Mouse (Mus musculus) stomach, embryonic 15.5 days (tissue): Measurements from ENCODE around the gene Epha3. TPM values are rescaled to one million over a fixed set of nuclear protein-coding genes. Genes with fewer than 3 reads are reported as not detected.

Experiments
- ATAC-seq: fragments of 200-750 bp; cut with Nextera tagmentation; 2 replicates; pipeline ENCODE4 v1.8.0; 2017; ENCODE audit warnings: low read depth, moderate number of reproducible peaks, moderate TSS enrichment; ENCODE audit not compliant: insufficient read depth, low FRiP score
- H3K27ac ChIP-seq: fragments of 300-500 bp; sonication (generic); 2 replicates; pipeline ENCODE4 v1.5.1; 2015; ENCODE audit warnings: mild to moderate bottlenecking, inconsistent platforms
- H3K27me3 ChIP-seq: fragments of 300-500 bp; sonication (generic); replicated peaks from 2 replicates; pipeline ENCODE4 v1.6.1; 2015; ENCODE audit warnings: inconsistent platforms
- H3K36me3 ChIP-seq: fragments of 300-500 bp; sonication (generic); 2 replicates; pipeline ENCODE4 v1.6.1; 2015; ENCODE audit warnings: inconsistent platforms
- H3K4me1 ChIP-seq: fragments of 300-500 bp; sonication (generic); 2 replicates; pipeline ENCODE4 v1.6.1; 2015; ENCODE audit warnings: inconsistent platforms
- H3K4me2 ChIP-seq: fragments of 300-500 bp; sonication (generic); 2 replicates; pipeline ENCODE4 v1.6.1; 2015; ENCODE audit warnings: mild to moderate bottlenecking, inconsistent platforms
- H3K4me3 ChIP-seq: fragments of 300-500 bp; sonication (generic); replicated peaks from 2 replicates; pipeline ENCODE4 v1.5.1; 2015; ENCODE audit warnings: inconsistent platforms
- H3K9ac ChIP-seq: fragments of 300-500 bp; sonication (generic); 2 replicates; pipeline ENCODE4 v1.6.1; 2015; ENCODE audit warnings: inconsistent platforms
- H3K9me3 ChIP-seq: fragments of 300-500 bp; sonication (generic); 2 replicates; pipeline ENCODE4 v1.6.1; 2016; ENCODE audit warnings: inconsistent platforms
- WGBS: fragments of 180-500 bp; shearing (Covaris S2); methylation state at CpG from one replicate; pipeline ENCODE4 v1.1.7; 2015; 5-methylcytosine and 5-hydroxymethylcytosine counted together
- polyA plus RNA-seq: library from polyadenylated mRNA; unstranded; fragments of >200 nt; fragmentation: Nextera tagmentation; extraction: Ambion mirVana; gene quantifications from 2 replicates; pipeline ENCODE4 v1.2.1, GENCODE M21; 2015

Epha3 gene
- 14.8 and 16.7 TPM in 2 replicates for polyA plus RNA-seq

DNA sequence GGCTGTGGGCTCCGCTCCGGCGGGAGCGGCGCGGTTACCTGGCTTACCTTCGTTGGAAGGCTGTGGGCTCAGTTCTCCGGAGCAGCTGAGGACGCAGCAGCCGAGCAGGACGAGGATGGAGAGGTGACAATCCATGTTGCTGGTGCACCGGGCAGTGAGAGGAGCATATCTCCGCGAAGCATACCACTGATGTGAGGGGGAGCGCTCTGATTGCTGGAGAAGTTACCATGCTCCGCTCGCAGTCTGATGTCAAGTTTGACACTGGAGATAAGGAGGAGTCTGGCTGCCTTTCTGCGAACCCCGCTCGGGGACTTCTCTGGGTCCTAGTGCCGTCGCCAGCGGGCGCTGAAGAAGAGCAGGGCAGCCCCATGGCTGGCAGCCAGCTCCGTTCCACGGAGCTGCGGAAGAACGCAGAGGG lies at the start of gene Epha3:
Epha3 (minus strand) TSS at position 263 of the 418 bp plus-strand sequence.
- H3K9ac ChIP-seq, result peak within 1 kb of the TSS; percentile 32; the same call in 1 of the 2 replicates

DNA sequence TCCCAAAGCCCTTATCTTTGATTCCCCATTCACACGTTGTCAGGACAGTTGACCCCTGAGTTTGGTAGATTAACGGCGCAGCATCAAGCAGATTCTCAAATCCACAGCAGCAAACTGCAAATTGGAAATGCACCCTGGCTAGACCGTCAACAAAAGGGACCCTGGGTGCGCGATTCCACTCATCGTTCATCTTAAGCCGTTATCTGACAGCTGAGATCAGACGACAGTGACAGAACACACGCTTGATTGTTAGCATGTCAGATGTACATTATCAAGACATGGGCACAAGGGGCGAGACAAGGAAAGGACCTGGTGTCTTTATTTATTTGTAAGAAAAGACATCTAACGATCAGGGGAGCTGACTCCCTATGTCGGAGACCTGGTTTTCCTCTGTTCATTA lies 39.5 kb upstream of the Epha3 start:
- Histone ChIP-seq H3K4me3 (no peak overlapping the region), H3K4me2 (0 out of 2 replicates have a peak overlapping the region, but pooled peaks have one; percentile 14), H3K9ac (no peak overlapping the region), H3K9me3 (no peaks in the 10 kb centered on the region), H3K36me3 (no peaks in the 10 kb centered on the region), H3K27me3 (no peaks in the 10 kb centered on the region), H3K4me1 (no peaks in the 10 kb centered on the region), H3K27ac (no peak overlapping the region)
- 28% methylated on average over 13 of the region's 13 CpGs for WGBS
- no peak for ATAC-seq

More for the DNA sequence above, at the start of gene Epha3:
- Histone ChIP-seq H3K36me3 (no peaks in the 10 kb centered on the region), H3K4me3 (peak within 1 kb of the TSS; percentile 64), H3K27ac (no peak within 1 kb of the TSS), H3K9me3 (no peaks in the 10 kb centered on the region), H3K4me1 (0 out of 2 replicates have a peak, but pooled peaks cover 4% of the 10 kb centered on the region), H3K4me2 (peak within 1 kb of the TSS; percentile 91), H3K27me3 (no peaks in the 10 kb centered on the region)
- ATAC-seq, result peak; percentile 72
- WGBS, result under 1% methylated on average over 28 of the region's 28 CpGs

DNA sequence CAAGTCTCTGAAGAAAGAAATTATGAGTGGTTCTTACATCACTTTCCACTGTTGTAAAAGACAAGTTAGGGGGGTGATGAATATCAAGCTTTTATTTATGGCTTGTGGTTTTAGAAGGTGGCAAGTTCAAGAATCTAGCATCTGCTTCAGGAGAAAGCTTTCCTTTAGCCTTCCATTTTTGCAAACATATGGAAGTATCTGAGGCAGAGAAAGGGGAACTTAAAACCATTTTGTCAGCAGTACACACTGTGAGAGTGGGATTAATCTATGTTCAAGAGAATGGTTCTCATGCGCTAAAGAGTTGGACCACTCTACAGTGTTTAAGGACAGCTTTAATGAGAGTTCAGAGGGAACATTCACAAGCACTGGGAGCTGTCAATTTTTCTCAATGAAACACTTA lies 17.2 kb upstream of the Epha3 start:
- Histone ChIP-seq H3K9me3 (no peaks in the 10 kb centered on the region), H3K27ac (no peak overlapping the region), H3K27me3 (no peaks in the 10 kb centered on the region), H3K9ac (no peak overlapping the region), H3K4me1 (no peaks in the 10 kb centered on the region), H3K36me3 (no peaks in the 10 kb centered on the region), H3K4me3 (no peak overlapping the region), H3K4me2 (no peak overlapping the region)
- WGBS, result 86% methylated on average over 1 of the region's 1 CpGs
- no peak for ATAC-seq

DNA sequence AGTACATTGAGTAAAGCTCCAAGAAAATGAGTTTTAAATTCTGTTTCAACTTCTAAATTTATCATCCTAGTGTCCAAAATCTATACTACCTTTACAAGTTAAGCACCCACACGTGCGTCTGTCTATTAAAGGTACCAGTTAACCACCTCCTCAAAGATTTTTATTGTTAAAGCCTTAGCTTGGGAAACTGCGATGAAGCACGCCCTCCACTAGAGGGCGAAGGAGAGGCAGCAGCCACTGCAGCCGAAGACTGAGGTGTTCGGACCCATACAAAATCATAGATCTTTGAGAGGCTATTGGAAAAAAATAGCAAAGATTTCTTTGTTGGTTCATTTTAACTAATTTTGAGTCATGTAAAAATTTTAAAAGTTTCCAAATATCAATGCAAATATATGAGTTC lies 8.3 kb upstream of the Epha3 start:
- Histone ChIP-seq H3K4me3 (no peak overlapping the region), H3K36me3 (no peaks in the 10 kb centered on the region), H3K9ac (no peak overlapping the region), H3K27ac (no peak overlapping the region), H3K9me3 (no peaks in the 10 kb centered on the region), H3K4me2 (no peak overlapping the region), H3K4me1 (no peaks in the 10 kb centered on the region), H3K27me3 (no peaks in the 10 kb centered on the region)
- ATAC-seq, result no peak
- WGBS, result 12% methylated on average over 7 of the region's 7 CpGs

DNA sequence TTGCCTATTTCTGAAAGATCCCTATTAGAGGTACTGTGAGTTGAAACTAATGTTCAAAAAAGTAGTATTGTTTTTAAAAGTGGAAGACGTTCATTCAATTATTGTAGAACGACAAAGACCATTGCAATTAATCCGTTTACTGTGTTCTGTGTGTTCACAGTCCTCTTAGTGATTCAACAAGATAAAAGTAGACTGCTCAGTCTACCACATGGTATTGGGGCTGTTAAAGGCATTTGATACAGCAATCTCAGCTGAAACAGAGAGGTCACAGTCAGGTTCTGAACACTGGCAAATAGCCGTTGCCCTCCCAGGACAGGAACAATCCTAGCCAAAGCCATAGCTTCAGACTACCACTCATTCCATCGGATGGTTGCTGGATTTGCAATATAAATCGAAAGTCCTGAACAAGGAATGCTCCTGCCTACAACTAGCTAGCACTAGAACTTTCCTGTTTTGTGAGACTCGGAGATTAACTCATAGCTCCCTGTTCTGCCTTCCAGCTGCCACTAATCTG lies 545 bp upstream of the Epha3 start:
- no peak overlapping the region; the same call in 1 of the 2 replicates for H3K9ac ChIP-seq
- 0 out of 2 replicates have a peak, but pooled peaks cover 4% of the 10 kb centered on the region for H3K4me1 ChIP-seq
- WGBS, result 36% methylated on average over 7 of the region's 7 CpGs
- peak overlapping the region; percentile 64 for H3K4me3 ChIP-seq
- H3K27me3 ChIP-seq, result no peaks in the 10 kb centered on the region
- no peak overlapping the region for H3K27ac ChIP-seq
- peak overlapping the region; percentile 91 for H3K4me2 ChIP-seq
- no peaks in the 10 kb centered on the region for H3K9me3 ChIP-seq
- no peaks in the 10 kb centered on the region for H3K36me3 ChIP-seq
- no peak for ATAC-seq

DNA sequence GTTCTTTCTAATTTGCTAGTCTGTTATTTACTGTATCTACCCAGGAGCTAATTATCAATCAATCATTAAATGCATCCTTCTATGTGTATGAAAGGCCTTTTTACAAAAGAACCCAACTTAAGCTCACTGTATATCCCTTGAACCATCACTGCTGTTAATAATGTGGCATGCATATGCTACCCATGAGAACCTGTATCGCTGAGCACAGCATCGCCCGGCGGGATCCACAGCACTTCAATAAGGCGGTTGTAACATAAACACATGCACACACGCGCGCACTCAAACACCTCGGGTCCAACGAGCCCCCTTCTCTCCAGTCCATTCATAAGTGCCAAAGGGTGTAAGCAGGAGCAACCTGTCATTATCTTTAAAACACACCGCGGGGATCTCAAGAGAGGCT lies 794 bp downstream of the Epha3 start:
- Histone ChIP-seq H3K4me1 (0 out of 2 replicates have a peak, but pooled peaks cover 4% of the 10 kb centered on the region), H3K9me3 (no peaks in the 10 kb centered on the region), H3K27me3 (no peaks in the 10 kb centered on the region), H3K27ac (no peak overlapping the region), H3K4me3 (peak overlapping the region; percentile 64), H3K36me3 (no peaks in the 10 kb centered on the region), H3K9ac (no peak overlapping the region), H3K4me2 (peak overlapping the region; percentile 91)
- ATAC-seq, result no peak
- 4% methylated on average over 12 of the region's 12 CpGs for WGBS

DNA sequence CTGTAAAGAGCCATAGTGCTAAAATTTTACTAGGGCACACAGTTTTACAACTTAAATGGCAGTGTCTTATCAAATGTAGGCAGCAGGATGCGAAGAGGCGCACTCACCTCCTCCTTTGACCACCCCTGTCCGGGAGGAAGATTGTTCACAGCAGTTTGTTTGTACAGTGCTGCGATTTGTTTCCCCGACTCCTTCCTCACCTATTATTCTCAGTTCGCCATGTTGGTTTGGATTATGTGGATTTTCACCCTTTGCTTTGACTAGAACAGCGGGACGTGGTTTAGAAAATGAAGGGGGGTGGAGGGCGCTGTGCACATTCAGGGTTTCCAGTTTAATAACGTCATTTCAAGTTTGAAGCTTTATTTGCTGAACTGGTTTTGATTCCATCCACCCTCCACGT lies 6.4 kb downstream of the Epha3 start:
- H3K27me3 ChIP-seq, result no peaks in the 10 kb centered on the region
- H3K9me3 ChIP-seq, result no peaks in the 10 kb centered on the region
- no peaks in the 10 kb centered on the region for H3K36me3 ChIP-seq
- 5% methylated on average over 11 of the region's 11 CpGs for WGBS
- peak overlapping the region; percentile 38; the same call in 1 of the 2 replicates for H3K9ac ChIP-seq
- H3K4me1 ChIP-seq, result no peaks in the 10 kb centered on the region
- peak; percentile 7; the same call in 1 of the 2 replicates for ATAC-seq
- H3K27ac ChIP-seq, result peak overlapping the region; percentile 38
- H3K4me3 ChIP-seq, result peak overlapping the region; percentile 58
- peak overlapping the region; percentile 84 for H3K4me2 ChIP-seq

DNA sequence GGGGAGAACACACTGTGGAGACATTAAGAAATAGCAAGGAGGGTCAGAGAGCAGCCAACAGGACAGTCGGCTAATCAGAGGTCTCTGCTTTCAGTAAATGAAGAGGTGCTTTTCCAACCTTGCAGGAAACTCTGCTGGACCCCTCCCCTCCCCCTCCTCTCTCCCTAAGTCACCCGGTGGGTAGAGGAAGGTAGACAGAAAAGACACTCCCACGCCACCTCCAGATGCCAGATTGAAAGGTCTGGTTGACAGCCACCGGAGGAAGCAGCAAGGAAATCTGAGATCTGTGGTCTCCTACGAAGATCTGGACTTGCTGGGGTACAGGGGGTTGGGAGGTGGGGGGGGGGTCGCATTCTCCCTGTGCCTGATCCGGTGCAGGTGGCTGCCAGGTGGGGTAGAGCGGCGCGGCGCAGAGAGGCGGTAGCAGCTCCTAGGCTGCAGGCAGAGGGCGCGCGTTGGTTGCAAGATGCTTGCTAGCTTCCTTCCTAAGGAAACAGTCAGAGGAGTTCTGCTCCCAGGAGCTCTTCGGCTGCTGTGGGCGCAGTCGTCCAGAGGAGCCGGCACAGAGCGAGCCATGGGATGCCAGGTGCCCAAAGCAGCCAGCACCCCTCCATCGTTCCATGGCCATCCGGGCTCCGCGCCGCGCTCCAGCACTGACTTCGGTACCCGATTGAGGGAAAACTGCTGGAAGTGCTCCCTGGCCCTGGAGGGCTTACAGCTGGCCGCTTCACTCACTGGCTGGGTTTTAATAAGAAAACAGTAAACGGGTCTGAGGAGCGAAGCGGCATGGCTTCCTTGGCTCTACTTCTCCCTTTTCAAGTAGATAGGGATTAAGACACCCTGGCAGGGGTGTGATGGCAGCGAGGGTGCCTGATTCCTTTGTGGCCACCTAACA lies 7.1 kb downstream of the Epha3 start:
- peak overlapping the region; percentile 84 for H3K4me2 ChIP-seq
- H3K9ac ChIP-seq, result peak overlapping the region; percentile 38; the same call in 1 of the 2 replicates
- ATAC-seq, result peak; percentile 87
- H3K9me3 ChIP-seq, result no peaks in the 10 kb centered on the region
- no peaks in the 10 kb centered on the region for H3K4me1 ChIP-seq
- H3K27me3 ChIP-seq, result no peaks in the 10 kb centered on the region
- H3K27ac ChIP-seq, result peak overlapping the region; percentile 38
- H3K36me3 ChIP-seq, result no peaks in the 10 kb centered on the region
- peak overlapping the region; percentile 58 for H3K4me3 ChIP-seq
- 4% methylated on average over 33 of the region's 33 CpGs for WGBS

DNA sequence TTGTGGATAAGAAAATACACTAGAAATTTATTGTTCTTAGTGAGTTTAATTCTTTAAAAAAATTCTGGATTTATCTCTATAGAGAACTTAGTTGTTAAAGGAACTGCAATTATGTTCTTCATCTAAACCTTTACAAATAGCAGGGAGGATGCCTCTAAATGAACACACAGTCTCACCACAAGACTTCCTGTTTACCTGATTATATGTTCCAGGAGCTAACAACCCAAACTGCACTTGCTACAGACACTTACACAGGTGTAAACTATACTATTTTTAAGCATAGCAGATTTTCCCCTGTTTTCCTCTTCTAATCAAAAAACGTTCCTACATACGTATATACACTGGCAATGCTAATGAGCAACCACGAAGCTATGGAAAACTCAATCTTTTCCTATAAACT lies 13.7 kb downstream of the Epha3 start:
- Histone ChIP-seq H3K4me1 (no peaks in the 10 kb centered on the region), H3K4me2 (no peak overlapping the region), H3K36me3 (no peaks in the 10 kb centered on the region), H3K9me3 (no peaks in the 10 kb centered on the region), H3K27ac (no peak overlapping the region), H3K9ac (no peak overlapping the region), H3K4me3 (no peak overlapping the region), H3K27me3 (no peaks in the 10 kb centered on the region)
- WGBS, result 83% methylated on average over 3 of the region's 3 CpGs
- no peak for ATAC-seq

DNA sequence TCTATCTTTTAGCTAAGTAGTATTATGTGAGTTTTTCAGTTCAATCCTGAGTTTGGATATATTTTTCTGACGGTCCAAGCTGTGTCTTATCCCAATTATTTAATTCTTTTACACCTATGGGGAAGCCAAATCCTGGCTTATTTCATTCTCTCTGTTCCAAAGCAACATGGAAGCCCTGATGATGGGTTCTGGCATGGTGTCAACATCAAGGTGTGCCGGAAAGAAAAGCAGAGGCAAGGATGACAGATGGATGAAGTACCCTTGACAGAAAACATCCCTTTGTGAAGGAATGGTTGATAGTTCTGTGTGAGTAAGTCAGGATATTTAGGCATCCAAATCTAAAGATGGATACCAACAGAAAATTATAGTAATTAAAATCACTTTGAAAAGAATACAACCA lies 21.1 kb downstream of the Epha3 start:
- ATAC-seq, result no peak
- Histone ChIP-seq H3K36me3 (no peaks in the 10 kb centered on the region), H3K9me3 (no peaks in the 10 kb centered on the region), H3K27ac (no peak overlapping the region), H3K4me2 (no peak overlapping the region), H3K9ac (no peak overlapping the region), H3K4me1 (no peaks in the 10 kb centered on the region), H3K27me3 (no peaks in the 10 kb centered on the region), H3K4me3 (no peak overlapping the region)
- whole genome bisulfite sequencing, result 77% methylated on average over 2 of the region's 2 CpGs

DNA sequence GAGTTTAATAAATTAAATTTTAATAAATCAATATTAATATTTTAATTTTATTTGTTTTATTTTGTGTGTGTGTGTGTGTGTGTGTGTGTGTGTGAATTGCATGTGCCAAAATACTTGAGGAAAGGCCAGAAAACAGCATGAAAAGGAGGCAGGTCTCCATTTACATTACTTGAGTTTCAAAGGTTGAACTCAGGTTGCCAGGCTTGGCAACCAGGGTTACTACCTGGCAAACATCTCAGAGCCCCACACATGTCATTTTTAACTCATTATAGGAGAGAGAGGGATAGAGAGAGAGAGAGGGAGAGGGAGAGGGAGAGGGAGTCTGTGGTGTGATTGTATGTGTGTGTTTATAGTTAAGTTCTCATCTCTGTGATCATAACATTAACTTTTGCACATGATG lies 26.5 kb downstream of the Epha3 start:
- ATAC-seq, result no peak
- Histone ChIP-seq H3K4me3 (no peak overlapping the region), H3K36me3 (no peaks in the 10 kb centered on the region), H3K27ac (no peak overlapping the region), H3K9me3 (no peaks in the 10 kb centered on the region), H3K4me2 (no peak overlapping the region), H3K4me1 (no peaks in the 10 kb centered on the region), H3K27me3 (no peaks in the 10 kb centered on the region), H3K9ac (no peak overlapping the region)

DNA sequence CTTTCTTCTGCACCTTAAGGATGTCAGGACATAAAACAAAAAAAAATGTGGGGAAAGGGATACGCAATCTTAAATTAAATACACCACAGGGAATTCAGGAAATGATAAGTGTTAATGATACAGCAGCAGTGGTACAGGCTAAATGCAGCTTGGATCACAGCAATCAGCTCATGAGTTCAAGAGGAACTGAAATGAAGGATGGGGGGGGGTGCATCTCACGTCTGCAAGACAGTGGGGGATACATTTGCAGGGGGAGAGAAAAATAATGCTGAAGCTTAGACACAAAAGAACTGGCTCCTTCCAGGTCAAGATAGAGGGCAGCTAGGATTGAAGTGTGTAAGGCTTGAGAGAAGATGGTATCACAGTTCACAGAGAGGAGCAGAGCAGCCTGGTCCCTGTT lies 42.8 kb downstream of the Epha3 start:
- Histone ChIP-seq H3K27me3 (no peaks in the 10 kb centered on the region), H3K36me3 (no peaks in the 10 kb centered on the region), H3K27ac (no peak overlapping the region), H3K9me3 (no peaks in the 10 kb centered on the region), H3K4me2 (no peak overlapping the region), H3K9ac (no peak overlapping the region), H3K4me1 (no peaks in the 10 kb centered on the region), H3K4me3 (no peak overlapping the region)
- 53% methylated on average over 2 of the region's 2 CpGs for WGBS
- ATAC-seq, result no peak
